Mouse (Mus musculus) megakaryocyte, embryonic 14.5 days (primary cell): ENCODE measurements around the gene Slc44a5. TPM values are rescaled to one million over a fixed set of nuclear protein-coding genes. Genes with fewer than 3 reads are reported as not detected.
"Not testable (repeated sequence)": the region's sequence is repeated elsewhere in the genome, so short reads cannot be mapped to it uniquely, and the experiment has no call there.

Experiments
- H3K27me3 ChIP-seq: replicated peaks from 2 replicates; pipeline ENCODE3; 2012; ENCODE audit warnings: inconsistent platforms
- H3K36me3 ChIP-seq: replicated peaks from 2 replicates; pipeline ENCODE3; 2012; ENCODE audit warnings: low read length, inconsistent platforms, mixed read lengths
- H3K4me1 ChIP-seq: 2 replicates; pipeline ENCODE4 v1.6.1; 2012; ENCODE audit warnings: inconsistent platforms
- H3K4me3 ChIP-seq: replicated peaks from 2 replicates; pipeline ENCODE3; 2012; ENCODE audit warnings: moderate library complexity, mild to moderate bottlenecking, inconsistent platforms
- H3K9me3 ChIP-seq: 2 replicates; pipeline ENCODE4 v1.6.1; 2012; ENCODE audit warnings: inconsistent platforms
- FLI1 ChIP-seq: IDR thresholded peaks from 2 replicates; pipeline ENCODE4 v1.6.1; 2012; ENCODE audit warnings: low read length, inconsistent platforms, mixed read lengths
- GATA1 ChIP-seq: IDR thresholded peaks from 3 replicates; pipeline ENCODE4 v1.6.1; 2012; ENCODE audit warnings: mixed read lengths, low read length, inconsistent platforms, borderline replicate concordance
- polyA plus RNA-seq: library from polyadenylated mRNA; stranded (reverse); fragments of >175 nt; gene quantifications from 2 replicates; pipeline ENCODE4 v1.2.3, GENCODE M21; 2012; ENCODE audit warnings: low replicate concordance; ENCODE audit not compliant: insufficient read depth

Gene Slc44a5
- polyA plus RNA-seq, 1 experiment, result not detected

GRCm38 (mm10) chr3:154046876-154047275 is 73.6 kb downstream of the Slc44a5 start:
- H3K4me1 ChIP-seq, result no peaks in the 10 kb centered on the region
- H3K4me3 ChIP-seq, result no peak overlapping the region
- H3K9me3 ChIP-seq, result peaks cover 15% of the 10 kb centered on the region; the same call in 1 of the 2 replicates
- H3K36me3 ChIP-seq, result no peaks in the 10 kb centered on the region
- H3K27me3 ChIP-seq, result peaks cover 4% of the 10 kb centered on the region
- TF ChIP-seq GATA1 (no peak), FLI1 (no peak)

- no peaks in the 10 kb centered on the region for H3K4me1 ChIP-seq
Measured at GRCm38 (mm10) chr3:154053331-154053730, 80.1 kb downstream of the Slc44a5 start.

GRCm38 (mm10) chr3:154057464-154057863 is 84.2 kb downstream of the Slc44a5 start:
- peaks cover 2% of the 10 kb centered on the region for H3K27me3 ChIP-seq
- H3K9me3 ChIP-seq, result peaks cover 15% of the 10 kb centered on the region
- TF ChIP-seq GATA1 (no peak), FLI1 (no peak)
- no peaks in the 10 kb centered on the region for H3K4me1 ChIP-seq
- no peaks in the 10 kb centered on the region for H3K36me3 ChIP-seq
- H3K4me3 ChIP-seq, result no peak overlapping the region

More at GRCm38 (mm10) chr3:154053331-154053730, 80.1 kb downstream of the Slc44a5 start:
- peaks cover 3% of the 10 kb centered on the region; the same call in 1 of the 2 replicates for H3K9me3 ChIP-seq
- TF ChIP-seq GATA1 (no peak), FLI1 (no peak)
- no peaks in the 10 kb centered on the region for H3K36me3 ChIP-seq
- H3K4me3 ChIP-seq, result no peak overlapping the region
- H3K27me3 ChIP-seq, result peaks cover 4% of the 10 kb centered on the region

GRCm38 (mm10) chr3:154058200-154058599 is 85.0 kb downstream of the Slc44a5 start:
- no peak overlapping the region for H3K4me3 ChIP-seq
- no peaks in the 10 kb centered on the region for H3K4me1 ChIP-seq
- peaks cover 15% of the 10 kb centered on the region for H3K9me3 ChIP-seq
- TF ChIP-seq GATA1 (no peak), FLI1 (no peak)
- no peaks in the 10 kb centered on the region for H3K36me3 ChIP-seq
- H3K27me3 ChIP-seq, result peaks cover 2% of the 10 kb centered on the region

GRCm38 (mm10) chr3:154071989-154072388 is 98.8 kb downstream of the Slc44a5 start:
- not testable (repeated sequence) for H3K4me3 ChIP-seq, H3K9me3 ChIP-seq, H3K36me3 ChIP-seq, H3K4me1 ChIP-seq, H3K27me3 ChIP-seq

- Histone ChIP-seq H3K4me3 (no peak overlapping the region), H3K9me3 (no peaks in the 10 kb centered on the region; the same call in 1 of the 2 replicates), H3K36me3 (no peaks in the 10 kb centered on the region), H3K4me1 (no peaks in the 10 kb centered on the region), H3K27me3 (peaks cover 4% of the 10 kb centered on the region)
- TF ChIP-seq GATA1 (no peak), FLI1 (no peak)
Measured at GRCm38 (mm10) chr3:154075749-154076148, 102.5 kb downstream of the Slc44a5 start.

GRCm38 (mm10) chr3:154081687-154082086 is 108.5 kb downstream of the Slc44a5 start:
- no peaks in the 10 kb centered on the region for H3K36me3 ChIP-seq
- H3K27me3 ChIP-seq, result peaks cover 2% of the 10 kb centered on the region
- no peak for TF ChIP-seq GATA1
- TF ChIP-seq FLI1, result no peak
- H3K4me3 ChIP-seq, result no peak overlapping the region
- H3K4me1 ChIP-seq, result no peaks in the 10 kb centered on the region
- 0 out of 2 replicates have a peak, but pooled peaks cover 6% of the 10 kb centered on the region for H3K9me3 ChIP-seq

GRCm38 (mm10) chr3:154082241-154082640 is 109.0 kb downstream of the Slc44a5 start:
- H3K36me3 ChIP-seq, result no peaks in the 10 kb centered on the region
- 0 out of 2 replicates have a peak, but pooled peaks cover 6% of the 10 kb centered on the region for H3K9me3 ChIP-seq
- H3K27me3 ChIP-seq, result peaks cover 2% of the 10 kb centered on the region
- TF ChIP-seq FLI1 (no peak), GATA1 (no peak)
- no peaks in the 10 kb centered on the region for H3K4me1 ChIP-seq
- no peak overlapping the region for H3K4me3 ChIP-seq

- H3K4me1 ChIP-seq, result no peaks in the 10 kb centered on the region
- H3K27me3 ChIP-seq, result peaks cover 2% of the 10 kb centered on the region
- no peak for TF ChIP-seq FLI1
- no peak for TF ChIP-seq GATA1
- no peak overlapping the region for H3K4me3 ChIP-seq
- 0 out of 2 replicates have a peak, but pooled peaks cover 6% of the 10 kb centered on the region for H3K9me3 ChIP-seq
- no peaks in the 10 kb centered on the region for H3K36me3 ChIP-seq
Measured at GRCm38 (mm10) chr3:154082961-154083360, 109.7 kb downstream of the Slc44a5 start.

GRCm38 (mm10) chr3:154089996-154090395 is 116.8 kb downstream of the Slc44a5 start:
- H3K4me3 ChIP-seq, result no peak overlapping the region
- H3K36me3 ChIP-seq, result no peaks in the 10 kb centered on the region
- H3K4me1 ChIP-seq, result 0 out of 2 replicates have a peak, but pooled peaks cover 3% of the 10 kb centered on the region
- no peaks in the 10 kb centered on the region for H3K27me3 ChIP-seq
- H3K9me3 ChIP-seq, result no peaks in the 10 kb centered on the region
- TF ChIP-seq GATA1 (no peak), FLI1 (no peak)
